Mouse (Mus musculus) layer of hippocampus, adult 6 months (tissue): ENCODE results near the gene Cbx5. TPM values are rescaled to one million over a fixed set of nuclear protein-coding genes. Genes with fewer than 3 reads are reported as not detected.

Experiments
- long read RNA-seq, 2 experiments: library from polyadenylated mRNA; unstranded; transcript quantifications; one replicate each; pipeline ENCODE4 v2.0.0; 2019 to 2020
- microRNA-seq: library from miRNA; unstranded; fragments of <30 nt; microRNA quantifications from one replicate; pipeline ENCODE4 v1.2.0, GENCODE M21; 2020
- polyA plus RNA-seq: library from polyadenylated mRNA; unstranded; fragments of <200 nt; fragmentation: Nextera tagmentation; gene quantifications from 2 replicates; pipeline ENCODE4 v1.2.3, GENCODE M21; 2021

The Cbx5 gene
- polyA plus RNA-seq: 84.7 and 97.7 TPM in 2 replicates
- long read RNA-seq, experiment 1, full-length matches to known transcripts: 73 of 258 reads
- long read RNA-seq, experiment 1, partial matches to known transcripts: 50 of 258 reads
- long read RNA-seq, experiment 1, other reads (novel, unspliced or antisense): 135 of 258 reads
- long read RNA-seq, experiment 2, full-length matches to known transcripts: 193 of 305 reads
- long read RNA-seq, experiment 2, partial matches to known transcripts: 37 of 305 reads
- long read RNA-seq, experiment 2, other reads (novel, unspliced or antisense): 75 of 305 reads

GRCm38 (mm10) chr15:103239685-103240159 is at the start of gene Cbx5:
Gene Cbx5, minus strand, starts transcription at chr15:103239816.

GRCm38 (mm10) chr15:103272419-103273279 is 33.0 kb upstream of the Cbx5 start, which contains the start of gene Copz1:
Gene Copz1, plus strand, starts transcription at chr15:103272714.

DNA sequence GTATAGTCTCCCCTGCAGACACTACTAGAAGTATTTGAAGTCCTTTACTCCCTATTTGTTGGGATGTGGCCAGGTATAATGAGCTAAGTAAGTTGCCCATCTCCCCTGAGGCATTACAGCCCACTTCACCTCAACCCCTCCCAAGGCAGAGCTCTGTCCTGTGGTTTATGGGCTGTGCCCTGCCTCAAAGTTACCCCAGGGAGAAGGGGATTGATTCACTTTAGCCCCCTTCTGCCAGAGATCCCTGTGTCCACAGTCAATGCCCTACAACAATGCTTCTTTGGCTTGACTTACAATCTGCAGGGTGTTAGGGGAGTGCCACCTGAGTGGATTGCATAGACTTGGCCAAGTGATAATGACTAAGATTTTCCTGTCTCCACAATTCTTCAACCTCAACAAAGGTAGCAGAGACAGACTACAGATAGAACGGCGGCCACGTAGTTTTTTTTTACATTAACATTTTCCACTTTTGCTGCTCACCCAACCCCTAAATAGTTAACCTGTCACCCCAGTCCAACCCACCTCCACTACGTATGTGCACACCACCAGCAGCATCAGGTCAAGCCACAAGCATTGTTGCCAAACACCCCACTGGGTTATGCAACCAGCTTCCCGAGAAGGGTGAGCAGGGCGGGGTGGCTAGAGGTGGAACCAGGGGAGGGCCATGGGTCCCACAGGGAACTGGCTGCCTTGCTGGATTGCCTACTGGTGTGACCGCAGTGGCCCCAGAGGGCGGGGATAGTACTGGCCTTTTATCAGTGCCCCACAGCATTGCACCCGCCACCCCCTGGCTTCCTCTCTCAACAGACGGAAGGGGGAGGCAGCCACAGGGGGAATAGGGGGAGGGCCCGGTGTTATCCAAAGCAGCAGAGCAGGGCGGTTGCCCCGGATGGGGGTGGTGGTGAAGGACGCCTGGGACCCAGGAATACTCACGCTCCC is 18.4 kb upstream of the Cbx5 start, which contains the start of gene Nfe2:
Gene Nfe2, minus strand, starts transcription at position 614 of the 939 bp plus-strand sequence.

DNA sequence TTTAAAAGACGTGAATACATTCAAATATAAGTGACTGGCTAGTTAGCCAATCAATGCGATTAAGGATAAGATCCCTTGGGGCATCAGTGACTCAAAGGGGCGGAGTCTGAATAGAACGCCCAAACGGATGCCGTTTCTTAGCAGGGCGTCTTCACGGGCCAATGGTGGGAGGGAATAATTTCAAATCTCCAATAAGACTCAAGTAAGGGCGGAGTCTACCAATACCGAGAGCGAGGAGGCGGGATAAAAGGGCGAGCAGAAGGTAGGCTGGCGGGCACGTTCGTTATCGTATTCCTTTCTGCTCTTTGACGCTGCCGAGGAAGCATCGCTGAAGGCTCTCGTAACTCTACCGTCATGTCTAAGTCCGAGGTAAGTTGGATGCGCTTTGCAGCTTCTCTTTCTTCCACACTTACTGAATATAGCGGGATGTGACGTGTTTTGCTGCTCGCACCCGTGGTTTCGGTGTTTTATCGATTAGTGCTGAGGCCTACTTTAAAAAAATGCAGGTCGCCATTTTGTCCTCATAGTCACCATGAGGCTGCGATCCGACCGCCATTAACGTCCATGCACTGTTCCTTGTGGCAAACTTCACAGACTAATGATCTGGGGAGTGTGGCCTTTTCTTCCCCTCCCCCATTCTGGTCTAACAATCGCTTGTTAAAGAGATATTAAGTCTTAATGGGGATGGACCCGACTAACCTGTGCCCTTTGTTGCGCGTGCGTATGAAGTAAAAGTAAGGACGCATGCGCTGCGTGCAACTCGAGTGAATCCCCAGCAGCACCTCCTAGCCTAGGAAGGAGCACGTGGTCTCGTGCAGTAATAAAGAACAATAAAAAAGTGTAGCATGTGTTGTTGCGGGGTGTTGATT is 778 bp upstream of the Cbx5 start, which contains the start of gene Hnrnpa1:
Gene Hnrnpa1, plus strand, starts transcription at position 273 of the 869 bp plus-strand sequence.

GRCm38 (mm10) chr15:103167042-103167615 is 72.5 kb downstream of the Cbx5 start, which contains the start of gene Smug1:
Gene Smug1, minus strand, starts transcription at chr15:103167092.

Small RNA genes lying within 50 kb of the gene (microRNA-seq; reads per million reads assigned to microRNA genes)
- 128 reads per million, percentile 61 among the genes with 10 or more reads in this experiment for gene Mir148b

Other genes starting within 250 kb of the Cbx5 start
- gene Hoxc8, start 249.2 kb downstream of the Cbx5 start, polyA plus RNA-seq: not detected in 2 replicates
- not detected in 2 replicates for gene Hoxc6, start 241.6 kb downstream of the Cbx5 start, polyA plus RNA-seq
- gene Hoxc4, start 220.9 kb downstream of the Cbx5 start, polyA plus RNA-seq: not detected in 2 replicates
- 7.3 and 7.7 TPM in 2 replicates for gene Smug1, start 72.7 kb downstream of the Cbx5 start, polyA plus RNA-seq
- 214 and 277 TPM in 2 replicates for gene Hnrnpa1, start 616 bp upstream of the Cbx5 start, polyA plus RNA-seq
- gene Nfe2, start 18.6 kb upstream of the Cbx5 start, polyA plus RNA-seq: not detected in 2 replicates
- 130 and 134 TPM in 2 replicates for gene Copz1, start 32.9 kb upstream of the Cbx5 start, polyA plus RNA-seq
- gene Gpr84, start 70.8 kb upstream of the Cbx5 start, polyA plus RNA-seq: 1.5 and 1.7 TPM in 2 replicates
- 16.1 and 20.8 TPM in 2 replicates for gene Zfp385a, start 100.3 kb upstream of the Cbx5 start, polyA plus RNA-seq
- gene Itga5, start 126.9 kb upstream of the Cbx5 start, polyA plus RNA-seq: 0.51 and 0.52 TPM in 2 replicates
- 0.36 TPM in 1 of 2 replicates, not detected in the other for gene Gtsf1, start 190.7 kb upstream of the Cbx5 start, polyA plus RNA-seq
- gene Gtsf2, start 208.7 kb upstream of the Cbx5 start, polyA plus RNA-seq: not detected in 2 replicates
- 2.3 and 2.5 TPM in 2 replicates for gene Nckap1l, start 214.0 kb upstream of the Cbx5 start, polyA plus RNA-seq